Mouse (Mus musculus): Measurements from ENCODE around the gene Adgrv1. TPM values are rescaled to one million over a fixed set of nuclear protein-coding genes. Genes with fewer than 3 reads are reported as not detected.

Adgrv1 gene
- polyA plus RNA-seq, 1 experiment from 2014 or later: 0.87 TPM

DNA sequence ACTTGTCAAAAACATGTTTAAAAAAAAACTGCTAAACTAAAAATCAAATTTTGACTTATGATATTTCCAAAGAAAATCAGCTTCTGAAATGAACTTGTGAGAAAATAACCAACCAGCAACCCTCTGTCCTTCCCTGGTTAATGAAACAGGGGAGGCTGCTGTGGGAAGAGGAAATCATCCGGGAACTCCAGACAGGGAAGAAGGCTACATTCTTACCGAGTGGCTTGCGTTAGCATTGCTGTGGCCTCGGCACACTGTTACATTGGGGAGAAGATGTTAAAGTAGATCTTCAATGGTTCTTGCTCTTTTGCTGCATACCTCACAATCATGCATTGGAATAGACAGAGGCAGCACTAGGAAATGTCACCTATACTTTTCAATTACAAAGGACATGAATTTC is 507.1 kb downstream of the Adgrv1 start:
- Histone ChIP-seq H3K4me1 (ENCODE audit: insufficient read depth) (no peaks in the 10 kb centered on the region), H3K27me3 (ENCODE audit: insufficient read depth, low read length) (no peaks in the 10 kb centered on the region), H3K4me3 (ENCODE audit: low read depth, low read length) (no peak overlapping the region), H3K27ac (ENCODE audit: low read depth) (no peak overlapping the region), H3K36me3 (replicated peaks; ENCODE audit: insufficient read depth, low read length) (no peaks in the 10 kb centered on the region), H3K4me2 (ENCODE audit: low read depth, low read length) (no peak overlapping the region), H3K9me3 (ENCODE audit: low read length) (no peaks in the 10 kb centered on the region), H3K9ac (replicated peaks) (no peak overlapping the region)
- DNase-seq (no peak), ATAC-seq (no peak)
- TF ChIP-seq EP300 (IDR thresholded peaks at IDR 0.05; ENCODE audit: low read depth) (no peak), CTCF (IDR thresholded peaks at IDR 0.05; ENCODE audit: low read depth) (no peak)
- WGBS (ENCODE audit: insufficient replicate concordance): 77% methylated on average over 4 of the region's 4 CpGs

DNA sequence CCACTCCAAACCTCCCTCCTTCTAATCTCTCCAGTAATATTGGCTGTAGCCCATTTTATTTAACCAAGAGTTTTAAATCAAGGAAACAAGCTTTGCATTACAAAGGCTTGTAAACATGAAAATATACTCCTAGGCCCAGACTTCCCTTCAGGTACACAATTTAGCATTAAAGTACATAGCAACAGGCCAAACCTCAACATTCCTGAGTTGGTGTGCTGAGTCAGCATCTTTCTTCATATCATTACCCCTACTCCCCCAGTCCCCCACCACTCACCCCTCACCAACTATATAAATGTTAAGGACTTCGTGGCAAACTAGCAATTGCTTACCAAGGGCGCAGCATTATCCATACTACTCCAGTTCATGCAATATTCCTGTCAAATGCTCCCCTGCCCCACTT is 510.7 kb downstream of the Adgrv1 start:
- ATAC-seq (no peak), DNase-seq (no peak)
- no peaks in the 10 kb centered on the region for H3K4me1 ChIP-seq (ENCODE audit: insufficient read depth)
- H3K27ac ChIP-seq (ENCODE audit: low read depth): no peak overlapping the region
- no peak overlapping the region for H3K9ac ChIP-seq (replicated peaks)
- whole genome bisulfite sequencing (ENCODE audit: insufficient replicate concordance): 85% methylated on average over 2 of the region's 2 CpGs
- TF ChIP-seq EP300 (IDR thresholded peaks at IDR 0.05; ENCODE audit: low read depth) (no peak), CTCF (IDR thresholded peaks at IDR 0.05; ENCODE audit: low read depth) (no peak)
- H3K4me2 ChIP-seq (ENCODE audit: low read depth, low read length): no peak overlapping the region
- H3K9me3 ChIP-seq (ENCODE audit: low read length): no peaks in the 10 kb centered on the region
- no peaks in the 10 kb centered on the region for H3K36me3 ChIP-seq (replicated peaks; ENCODE audit: insufficient read depth, low read length)
- no peak overlapping the region for H3K4me3 ChIP-seq (ENCODE audit: low read depth, low read length)
- H3K27me3 ChIP-seq (ENCODE audit: insufficient read depth, low read length): no peaks in the 10 kb centered on the region

DNA sequence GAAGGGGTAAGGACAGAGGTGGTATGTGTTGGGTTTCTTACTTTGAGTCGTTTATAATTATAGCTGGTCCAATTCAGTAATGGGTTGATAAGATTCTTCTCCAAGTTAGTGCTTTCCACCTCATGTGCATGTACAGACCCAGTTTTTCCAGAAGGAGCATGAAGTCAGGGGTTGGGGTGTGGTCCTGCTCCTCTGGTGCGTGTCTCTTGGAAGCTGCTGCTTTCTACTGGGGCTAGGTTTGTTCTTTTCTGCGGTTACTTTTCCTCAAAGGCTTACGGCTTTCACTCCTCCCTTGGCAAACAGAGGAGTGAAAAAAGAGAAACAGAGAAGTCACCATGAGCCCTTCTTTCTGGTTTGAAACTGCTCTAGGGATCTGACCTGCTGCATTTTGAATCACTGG is 522.5 kb downstream of the Adgrv1 start:
- DNase-seq (no peak), ATAC-seq (no peak)
- Histone ChIP-seq H3K36me3 (replicated peaks; ENCODE audit: insufficient read depth, low read length) (no peaks in the 10 kb centered on the region), H3K27me3 (ENCODE audit: insufficient read depth, low read length) (no peaks in the 10 kb centered on the region), H3K9ac (replicated peaks) (no peak overlapping the region), H3K4me3 (ENCODE audit: low read depth, low read length) (no peak overlapping the region), H3K27ac (ENCODE audit: low read depth) (no peak overlapping the region), H3K9me3 (ENCODE audit: low read length) (no peaks in the 10 kb centered on the region), H3K4me1 (ENCODE audit: insufficient read depth) (no peaks in the 10 kb centered on the region), H3K4me2 (ENCODE audit: low read depth, low read length) (no peak overlapping the region)
- TF ChIP-seq EP300 (IDR thresholded peaks at IDR 0.05; ENCODE audit: low read depth) (no peak), CTCF (IDR thresholded peaks at IDR 0.05; ENCODE audit: low read depth) (no peak)
- WGBS (ENCODE audit: insufficient replicate concordance): 76% methylated on average over 4 of the region's 4 CpGs

DNA sequence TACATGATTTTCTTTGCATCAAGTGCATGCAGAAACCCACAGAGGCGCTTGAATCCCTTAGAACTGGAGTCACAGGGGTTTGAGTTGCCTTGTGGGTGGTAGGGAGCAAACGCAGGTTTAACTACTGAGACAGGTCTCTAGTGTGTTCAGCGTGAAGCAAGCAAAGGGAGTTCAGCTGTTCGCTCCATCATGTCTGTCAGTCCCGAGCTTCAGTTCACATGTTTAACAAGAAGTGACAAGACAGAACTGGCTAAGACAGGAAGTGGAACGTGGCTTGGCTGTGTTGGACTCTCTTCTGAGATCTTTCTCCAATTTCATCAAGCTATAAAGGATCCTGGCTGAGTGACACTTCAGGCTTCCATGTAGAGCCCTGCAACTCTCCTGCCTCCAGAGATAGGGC is 523.3 kb downstream of the Adgrv1 start:
- ATAC-seq (no peak), DNase-seq (no peak)
- H3K4me2 ChIP-seq (ENCODE audit: low read depth, low read length): no peak overlapping the region
- H3K27ac ChIP-seq (ENCODE audit: low read depth): no peak overlapping the region
- no peak for TF ChIP-seq EP300 (IDR thresholded peaks at IDR 0.05; ENCODE audit: low read depth)
- TF ChIP-seq CTCF (IDR thresholded peaks at IDR 0.05; ENCODE audit: low read depth): no peak
- H3K27me3 ChIP-seq (ENCODE audit: insufficient read depth, low read length): no peaks in the 10 kb centered on the region
- no peaks in the 10 kb centered on the region for H3K36me3 ChIP-seq (replicated peaks; ENCODE audit: insufficient read depth, low read length)
- WGBS (ENCODE audit: insufficient replicate concordance): 54% methylated on average over 6 of the region's 6 CpGs
- H3K4me3 ChIP-seq (ENCODE audit: low read depth, low read length): no peak overlapping the region
- no peaks in the 10 kb centered on the region for H3K4me1 ChIP-seq (ENCODE audit: insufficient read depth)
- no peak overlapping the region for H3K9ac ChIP-seq (replicated peaks)
- no peaks in the 10 kb centered on the region for H3K9me3 ChIP-seq (ENCODE audit: low read length)

DNA sequence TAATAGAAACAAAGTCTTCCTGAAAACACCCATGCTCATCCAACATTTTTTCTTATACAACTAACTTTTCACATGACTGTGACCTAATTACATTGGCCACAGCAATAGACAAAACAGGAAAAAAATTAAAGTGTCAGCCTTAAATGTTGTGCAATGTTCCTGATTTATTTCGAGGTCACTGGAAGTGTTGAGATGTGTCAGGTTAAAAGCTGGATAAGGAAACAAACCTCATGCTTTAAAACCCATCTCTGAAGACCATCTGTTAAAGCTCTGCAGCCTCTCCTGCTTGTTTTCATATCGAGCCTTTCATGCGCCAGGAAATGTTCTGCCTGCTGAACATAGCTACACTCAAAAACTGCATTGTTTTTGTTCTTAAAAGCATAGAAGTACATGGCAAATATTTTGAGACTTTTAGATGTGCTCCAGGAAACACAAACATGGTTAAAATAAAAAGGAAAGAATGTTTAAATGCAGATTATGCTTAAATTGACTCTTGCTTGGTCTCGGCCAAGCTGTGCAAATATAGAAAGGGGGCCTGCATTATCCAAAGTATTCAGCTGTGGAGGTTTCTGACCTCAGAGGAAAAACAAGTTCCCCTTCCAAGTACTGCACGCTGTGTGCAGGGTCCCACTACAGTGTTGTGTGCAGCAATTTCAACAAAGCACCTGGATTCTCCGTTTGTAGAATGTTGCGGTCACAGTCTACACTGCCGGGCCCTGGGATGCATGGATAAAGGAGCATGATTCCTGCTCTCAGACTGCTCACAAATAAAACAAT is 524.2 kb downstream of the Adgrv1 start:
- WGBS (ENCODE audit: insufficient replicate concordance): 52% methylated on average over 8 of the region's 8 CpGs
- DNase-seq: no peak

DNA sequence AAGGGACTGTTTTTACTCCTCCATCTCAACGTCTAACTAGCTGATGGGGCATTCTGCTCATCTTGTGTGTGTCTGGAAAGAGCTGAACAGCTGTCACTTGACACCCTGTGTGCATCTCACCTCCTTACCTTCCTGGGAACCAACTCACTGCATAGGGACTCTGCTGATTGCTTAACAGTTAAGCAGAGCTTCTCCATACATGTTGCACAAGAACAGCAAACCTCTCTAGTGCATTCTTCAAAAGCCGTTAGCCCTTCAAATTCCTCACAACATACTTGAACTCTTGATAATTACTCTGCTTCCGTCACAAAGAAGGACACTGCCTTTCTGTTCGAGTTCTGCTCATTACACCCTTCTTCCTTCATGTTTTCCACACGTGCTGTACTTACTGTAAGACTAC is 525.5 kb downstream of the Adgrv1 start:
- TF ChIP-seq EP300 (IDR thresholded peaks at IDR 0.05; ENCODE audit: low read depth): no peak
- no peak for TF ChIP-seq CTCF (IDR thresholded peaks at IDR 0.05; ENCODE audit: low read depth)
- H3K36me3 ChIP-seq (replicated peaks; ENCODE audit: insufficient read depth, low read length): no peaks in the 10 kb centered on the region
- 0 out of 2 replicates have a peak, but pooled peaks cover 2% of the 10 kb centered on the region for H3K4me1 ChIP-seq (ENCODE audit: insufficient read depth)
- H3K4me3 ChIP-seq (ENCODE audit: low read depth, low read length): no peak overlapping the region
- no peak overlapping the region for H3K27ac ChIP-seq (ENCODE audit: low read depth)
- DNase-seq: no peak
- H3K27me3 ChIP-seq (ENCODE audit: insufficient read depth, low read length): no peaks in the 10 kb centered on the region
- no peak overlapping the region for H3K4me2 ChIP-seq (ENCODE audit: low read depth, low read length)
- no peak overlapping the region for H3K9ac ChIP-seq (replicated peaks)
- no peaks in the 10 kb centered on the region for H3K9me3 ChIP-seq (ENCODE audit: low read length)
- ATAC-seq: no peak
- WGBS (ENCODE audit: insufficient replicate concordance): 48% methylated on average over 5 of the region's 5 CpGs

More for the DNA sequence above, 524.2 kb downstream of the Adgrv1 start:
- no peaks in the 10 kb centered on the region for H3K27me3 ChIP-seq (ENCODE audit: insufficient read depth, low read length)
- H3K4me1 ChIP-seq (ENCODE audit: insufficient read depth): 0 out of 2 replicates have a peak, but pooled peaks cover 2% of the 10 kb centered on the region
- no peak overlapping the region for H3K4me3 ChIP-seq (ENCODE audit: low read depth, low read length)
- peak; percentile 35 for ATAC-seq
- TF ChIP-seq EP300 (IDR thresholded peaks at IDR 0.05; ENCODE audit: low read depth) (peak; percentile 30; the same call in 1 of the 2 replicates), CTCF (IDR thresholded peaks at IDR 0.05; ENCODE audit: low read depth) (no peak)
- no peak overlapping the region for H3K4me2 ChIP-seq (ENCODE audit: low read depth, low read length)
- H3K36me3 ChIP-seq (replicated peaks; ENCODE audit: insufficient read depth, low read length): no peaks in the 10 kb centered on the region
- no peaks in the 10 kb centered on the region for H3K9me3 ChIP-seq (ENCODE audit: low read length)
- H3K9ac ChIP-seq (replicated peaks): no peak overlapping the region
- 0 out of 2 replicates have a peak overlapping the region, but pooled peaks have one; percentile 6 for H3K27ac ChIP-seq (ENCODE audit: low read depth)

Data from liver, postnatal 0 days (tissue).